Comparison of ENCODE assay signal across 11 mouse cellular contexts in the genomic region with DNA sequence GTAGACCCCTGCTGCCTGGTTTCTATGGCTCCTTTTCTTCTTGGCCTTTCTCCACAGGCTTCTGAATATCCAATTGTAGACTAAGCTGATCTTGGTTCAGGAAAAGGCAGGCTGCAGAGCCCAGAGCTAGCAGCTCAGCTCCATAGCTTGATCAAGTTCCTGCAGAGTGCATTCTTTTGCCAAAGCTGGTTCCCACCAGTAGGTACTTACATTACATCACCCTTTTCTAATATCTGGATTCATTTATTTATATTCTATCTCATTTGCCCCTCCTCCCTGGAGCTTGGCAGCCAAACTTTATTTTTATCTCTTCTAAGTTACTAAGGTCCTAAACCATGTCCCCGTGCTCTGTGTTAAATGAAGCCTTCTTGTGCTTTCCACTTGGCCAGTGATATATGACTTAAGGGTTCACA. TPM values are rescaled to one million over a fixed set of nuclear protein-coding genes. Genes with fewer than 3 reads are reported as not detected.
DNase-seq lines count a peak whose midpoint lies in the region; ATAC-seq and TF ChIP-seq lines count a peak whose summit lies in the region.
"Had no signal": no experiment of that assay in that cellular context is flagged by ENCODE, and none has a peak within 500 bp of the region (broad histone marks: within the 10 kb centered on the region; RNA-seq: fewer than 3 reads in every experiment).

No protein-coding gene starts in this region.

- H3K27ac ChIP-seq in kidney, adult 2 months (ENCODE audit: insufficient read depth, low read depth, low read length), result peak overlapping the region; percentile 83
- H3K27ac ChIP-seq in forebrain, embryonic 14.5 days (ENCODE audit: low read depth, low read length), result no peak overlapping the region
- peak overlapping the region; percentile 96 for H3K27ac ChIP-seq in liver, embryonic 16.5 days (ENCODE audit: low read length)

- in situ Hi-C loops in Patski (cut with MboI; ENCODE audit: low pct_unique_long_range_greater_than_20kb), result no loop called here

- no peak overlapping the region for H3K4me3 ChIP-seq in kidney, adult 2 months (ENCODE audit: insufficient read depth, low read depth, low read length)
- no peak overlapping the region for H3K4me3 ChIP-seq in forebrain, embryonic 14.5 days (ENCODE audit: low read depth, low read length)
- no peak overlapping the region for H3K4me3 ChIP-seq in liver, embryonic 16.5 days (ENCODE audit: low read depth, low read length)

- WGBS in kidney, adult 2 months, result 13% methylated on average over 1 of the region's 1 CpGs
- WGBS in forebrain, embryonic 14.5 days, result 36% methylated on average over 1 of the region's 1 CpGs
- WGBS in liver, embryonic 16.5 days (ENCODE audit: insufficient replicate concordance), result 27% methylated on average over 1 of the region's 1 CpGs

- H3K4me1 ChIP-seq in kidney, adult 2 months (ENCODE audit: control insufficient read depth, insufficient read depth, low read length), result peaks cover 13% of the 10 kb centered on the region
- H3K4me1 ChIP-seq in forebrain, embryonic 14.5 days (ENCODE audit: control insufficient read depth, insufficient read depth, low read length), result no peaks in the 10 kb centered on the region
- H3K4me1 ChIP-seq in liver, embryonic 16.5 days (ENCODE audit: control insufficient read depth, low read depth, low read length), result peaks cover 51% of the 10 kb centered on the region

- no peak for DNase-seq in kidney, adult 2 months
- no peak for DNase-seq in kidney, postnatal 4 days
- DNase-seq in Patski (ENCODE audit: low read depth, low spot score), result no peak
- peak; percentile 41 for DNase-seq in forebrain, embryonic 14.5 days (ENCODE audit: low spot score)
- DNase-seq in layer of hippocampus, adult 9-11 months, result no peak
- no peak for DNase-seq in urinary bladder, adult 2 months (ENCODE audit: low spot score)
- DNase-seq in frontal cortex, postnatal 36 days (ENCODE audit: low spot score in 2 of 2), result no peak
- DNase-seq: gastrocnemius, postnatal 10 days; right cerebral cortex, postnatal 25 days had no signal

- no peak for TF ChIP-seq CTCF in kidney, adult 2 months (conservative IDR thresholded peaks at IDR 0.05; ENCODE audit: insufficient read depth, insufficient read length, low read depth, low read length)
- TF ChIP-seq CTCF in Patski (IDR thresholded peaks at IDR 0.05), result no peak

- CTCF ChIA-PET in Patski (lab: Charles Lee), result interaction anchor here (0.9 to 1.0 kb wide), 3 partner anchors 13 to 34 kb away, joined by 3 to 4 read pairs (median 3); no protein-coding TSS in a partner anchor

- H3K9me3 ChIP-seq in forebrain, embryonic 14.5 days (replicated peaks; ENCODE audit: control insufficient read depth, low read length), result no peaks in the 10 kb centered on the region
- H3K9me3 ChIP-seq in liver, embryonic 16.5 days (replicated peaks; ENCODE audit: control insufficient read depth, low read length), result no peaks in the 10 kb centered on the region
- H3K9me3 ChIP-seq: G1E had no signal

- POLR2A ChIA-PET in Patski (lab: Charles Lee), result interaction anchor here (0.6 kb wide), 1 partner anchor 11 kb away, joined by 3 read pairs; no protein-coding TSS in a partner anchor

- TF ChIP-seq POLR2A in kidney, adult 2 months (IDR thresholded peaks at IDR 0.05; ENCODE audit: low read depth, low read length), result no peak

- H3K36me3 ChIP-seq in kidney, adult 2 months (ENCODE audit: control insufficient read depth, insufficient read depth, low read length), result peaks cover 6% of the 10 kb centered on the region
- H3K36me3 ChIP-seq in forebrain, embryonic 14.5 days (ENCODE audit: control insufficient read depth, insufficient read depth, low read length), result no peaks in the 10 kb centered on the region
- no peaks in the 10 kb centered on the region for H3K36me3 ChIP-seq in liver, embryonic 16.5 days (ENCODE audit: control insufficient read depth, insufficient read depth)

- ATAC-seq in Patski, result peak; percentile 57
- ATAC-seq in forebrain, embryonic 14.5 days, result peak; percentile 70; the same call in 1 of the 2 replicates
- no peak for ATAC-seq in liver, embryonic 16.5 days (ENCODE audit: low read depth)

- no peak overlapping the region for H3K9ac ChIP-seq in forebrain, embryonic 14.5 days (ENCODE audit: low read length)
- peak overlapping the region; percentile 36; the same call in 1 of the 2 replicates for H3K9ac ChIP-seq in liver, embryonic 16.5 days (ENCODE audit: low read depth, low read length)

- no peaks in the 10 kb centered on the region for H3K27me3 ChIP-seq in kidney, adult 2 months (replicated peaks; ENCODE audit: control insufficient read depth, insufficient read depth, low read length)
- no peaks in the 10 kb centered on the region for H3K27me3 ChIP-seq in Patski
- no peaks in the 10 kb centered on the region for H3K27me3 ChIP-seq in forebrain, embryonic 14.5 days (replicated peaks; ENCODE audit: control insufficient read depth, insufficient read depth, low read length)
- H3K27me3 ChIP-seq in liver, embryonic 16.5 days (ENCODE audit: control insufficient read depth, insufficient read depth, low read depth, low read length), result no peaks in the 10 kb centered on the region

- no peak overlapping the region for H3K4me2 ChIP-seq in forebrain, embryonic 14.5 days (ENCODE audit: low read length)
- no peak overlapping the region for H3K4me2 ChIP-seq in liver, embryonic 16.5 days (ENCODE audit: low read depth, low read length)

RNA-seq across cellular contexts. Expression of a gene that starts 24.9 kb away (rescaled TPM):
- 32.5 and 36.6 TPM in 2 replicates for polyA plus RNA-seq in kidney, adult 2 months (2012; rRNA removed)
- polyA plus RNA-seq in Patski (2021), result 4.5 TPM
- 7.8 and 8.3 TPM in 2 replicates for polyA plus RNA-seq in forebrain, embryonic 14.5 days (2014; fragmentation: Nextera tagmentation; extraction: Ambion mirVana)
- 25.1 and 25.7 TPM in 2 replicates for polyA plus RNA-seq in liver, embryonic 16.5 days (2015; fragmentation: Nextera tagmentation; extraction: Ambion mirVana)
- polyA plus RNA-seq in urinary bladder, adult 2 months (2012; rRNA removed), result 14.3 and 16.2 TPM in 2 replicates
